Mouse (Mus musculus) heart, embryonic 10.5 days (tissue): ENCODE measurements at regions not wholly inside any gene's neighbourhood (a gene's known extent, or its start where the extent isn't known, plus 50 kb on each side); places are given as distances from the start of the nearest gene placed in this dataset.

Experiments used
- DNase-seq: peaks from one replicate; pipeline ENCODE4 v3.0.0-alpha.2; 2017; ENCODE audit warnings: low spot score
- H3K27ac ChIP-seq: fragments of 300-500 bp; sonication (generic); 2 replicates; pipeline ENCODE4 v1.5.1; 2016; ENCODE audit warnings: mild to moderate bottlenecking
- H3K27me3 ChIP-seq: fragments of 300-500 bp; sonication (generic); 2 replicates; pipeline ENCODE4 v1.6.1; 2016; ENCODE audit warnings: mild to moderate bottlenecking; ENCODE audit not compliant: poor library complexity, insufficient read depth, severe bottlenecking
- H3K36me3 ChIP-seq: fragments of 300-500 bp; sonication (generic); 2 replicates; pipeline ENCODE4 v1.6.1; 2016; ENCODE audit warnings: mild to moderate bottlenecking, moderate library complexity
- H3K4me1 ChIP-seq: fragments of 300-500 bp; sonication (generic); 2 replicates; pipeline ENCODE4 v1.6.1; 2016; ENCODE audit warnings: mild to moderate bottlenecking
- H3K4me3 ChIP-seq: fragments of 300-500 bp; sonication (generic); 2 replicates; pipeline ENCODE4 v1.5.1; 2016; ENCODE audit warnings: mild to moderate bottlenecking, moderate library complexity
- H3K9me3 ChIP-seq: fragments of 300-500 bp; sonication (generic); 2 replicates; pipeline ENCODE4 v1.6.1; 2016; ENCODE audit warnings: mild to moderate bottlenecking, moderate library complexity
- WGBS: fragments of 180-500 bp; shearing (Covaris S2); methylation state at CpG from one replicate; pipeline ENCODE4 v1.1.7; 2016; 5-methylcytosine and 5-hydroxymethylcytosine counted together

DNA sequence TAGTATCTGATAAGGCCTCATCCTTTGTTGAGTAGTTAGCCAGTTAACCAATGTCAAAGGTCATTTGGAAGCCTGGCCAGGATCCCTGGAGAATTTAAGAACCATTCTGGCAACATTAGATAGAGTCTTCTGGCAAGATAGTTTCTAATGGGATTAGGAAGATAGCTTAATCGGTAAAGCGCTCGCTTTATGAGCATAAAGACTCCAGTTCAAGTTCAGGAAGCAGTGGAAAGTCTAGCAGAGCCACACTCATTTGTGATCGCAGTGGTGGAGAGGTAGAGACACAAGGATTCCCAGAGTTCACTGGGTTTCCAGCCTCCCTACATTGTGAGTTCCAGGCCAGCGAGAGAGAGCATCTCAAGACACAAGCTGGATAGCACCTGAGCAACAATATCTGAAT lies 60.5 kb upstream of the Adamts9 start:
- H3K4me1 ChIP-seq, result peaks cover 10% of the 10 kb centered on the region; the same call in 1 of the 2 replicates
- H3K9me3 ChIP-seq, result no peaks in the 10 kb centered on the region
- WGBS, result 83% methylated on average over 5 of the region's 5 CpGs
- no peak overlapping the region for H3K27ac ChIP-seq
- DNase-seq, result no peak
- no peaks in the 10 kb centered on the region for H3K27me3 ChIP-seq
- H3K36me3 ChIP-seq, result no peaks in the 10 kb centered on the region
- no peak overlapping the region for H3K4me3 ChIP-seq

DNA sequence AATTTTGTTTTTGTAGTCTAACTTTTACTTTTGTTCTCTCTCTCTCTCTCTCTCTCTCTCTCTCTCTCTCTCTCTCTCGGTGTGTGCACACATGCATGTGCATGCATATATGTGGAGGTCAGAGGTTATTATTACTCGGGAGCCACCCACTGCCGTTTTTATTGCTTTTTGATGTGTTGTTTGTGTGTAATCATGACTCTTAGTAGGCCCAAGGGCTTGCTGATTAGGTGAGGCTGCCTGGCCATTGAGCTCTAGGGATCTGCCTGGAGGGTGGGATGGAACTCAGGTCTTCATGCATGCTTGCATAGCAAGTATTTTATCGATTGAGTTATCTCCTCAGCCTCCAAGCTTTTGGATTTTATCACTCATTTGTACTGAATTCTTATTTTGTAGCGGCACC lies 50.4 kb upstream of the Adamts9 start:
- no peaks in the 10 kb centered on the region for H3K36me3 ChIP-seq
- H3K27ac ChIP-seq, result no peak overlapping the region
- WGBS, result 82% methylated on average over 5 of the region's 5 CpGs
- H3K4me1 ChIP-seq, result peaks cover 11% of the 10 kb centered on the region; the same call in 1 of the 2 replicates
- DNase-seq, result no peak
- H3K27me3 ChIP-seq, result no peaks in the 10 kb centered on the region
- no peaks in the 10 kb centered on the region for H3K9me3 ChIP-seq
- H3K4me3 ChIP-seq, result no peak overlapping the region
